Mouse (Mus musculus): ENCODE measurements around the gene Cdk4. TPM values are rescaled to one million over a fixed set of nuclear protein-coding genes. Genes with fewer than 3 reads are reported as not detected.

The Cdk4 gene
- polyA plus RNA-seq, 1 experiment: 148 TPM

DNA sequence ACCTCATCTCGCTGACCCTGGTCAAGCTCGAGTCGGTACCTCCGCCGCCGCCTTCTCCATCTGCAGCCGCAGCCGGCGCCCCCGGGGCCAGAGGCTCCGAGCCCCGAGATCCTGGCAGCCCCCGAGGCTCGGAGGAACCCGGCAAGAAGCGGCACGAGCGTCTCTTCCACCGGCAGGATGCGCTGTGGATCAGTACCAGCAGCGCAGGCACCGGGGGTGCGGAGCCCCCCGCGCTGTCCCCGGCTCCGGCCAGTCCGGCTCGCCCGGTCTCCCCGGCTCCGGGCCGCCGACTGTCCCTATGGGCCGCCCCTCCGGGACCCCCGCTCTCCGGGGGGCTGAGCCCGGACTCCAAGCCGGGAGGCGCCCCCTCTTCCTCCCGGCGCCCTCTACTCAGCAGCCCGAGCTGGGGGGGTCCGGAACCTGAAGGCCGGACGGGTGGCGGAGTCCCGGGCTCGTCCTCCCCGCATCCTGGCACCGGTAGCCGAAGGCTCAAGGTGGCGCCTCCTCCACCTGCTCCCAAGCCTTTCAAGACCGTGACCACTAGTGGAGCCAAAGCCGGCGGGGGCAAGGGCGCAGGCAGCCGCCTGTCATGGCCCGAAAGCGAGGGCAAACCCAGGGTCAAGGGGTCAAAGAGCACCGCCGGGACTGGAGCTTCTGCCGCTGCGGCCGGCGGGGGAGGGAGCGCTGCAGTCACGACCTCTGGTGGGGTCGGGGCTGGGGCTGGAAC is 16.5 kb downstream of the Cdk4 start:
- Histone ChIP-seq H3K4me3 (replicated peaks; ENCODE audit: control insufficient read depth, low read depth, low read length) (no peak overlapping the region), H3K27ac (ENCODE audit: control insufficient read depth, insufficient read depth, low read depth, low read length, poor library complexity) (no peak overlapping the region), H3K4me1 (ENCODE audit: control insufficient read depth, insufficient read depth, low read length) (no peaks in the 10 kb centered on the region; the same call in 1 of the 2 replicates)
- TF ChIP-seq CTCF (IDR thresholded peaks at IDR 0.05; ENCODE audit: control insufficient read depth, insufficient read depth, low read length): no peak
- TF ChIP-seq POLR2A (IDR thresholded peaks at IDR 0.05; ENCODE audit: borderline replicate concordance, control insufficient read depth, low read depth, low read length): no peak
- whole genome bisulfite sequencing: 89% methylated on average over 63 of the region's 70 CpGs

DNA sequence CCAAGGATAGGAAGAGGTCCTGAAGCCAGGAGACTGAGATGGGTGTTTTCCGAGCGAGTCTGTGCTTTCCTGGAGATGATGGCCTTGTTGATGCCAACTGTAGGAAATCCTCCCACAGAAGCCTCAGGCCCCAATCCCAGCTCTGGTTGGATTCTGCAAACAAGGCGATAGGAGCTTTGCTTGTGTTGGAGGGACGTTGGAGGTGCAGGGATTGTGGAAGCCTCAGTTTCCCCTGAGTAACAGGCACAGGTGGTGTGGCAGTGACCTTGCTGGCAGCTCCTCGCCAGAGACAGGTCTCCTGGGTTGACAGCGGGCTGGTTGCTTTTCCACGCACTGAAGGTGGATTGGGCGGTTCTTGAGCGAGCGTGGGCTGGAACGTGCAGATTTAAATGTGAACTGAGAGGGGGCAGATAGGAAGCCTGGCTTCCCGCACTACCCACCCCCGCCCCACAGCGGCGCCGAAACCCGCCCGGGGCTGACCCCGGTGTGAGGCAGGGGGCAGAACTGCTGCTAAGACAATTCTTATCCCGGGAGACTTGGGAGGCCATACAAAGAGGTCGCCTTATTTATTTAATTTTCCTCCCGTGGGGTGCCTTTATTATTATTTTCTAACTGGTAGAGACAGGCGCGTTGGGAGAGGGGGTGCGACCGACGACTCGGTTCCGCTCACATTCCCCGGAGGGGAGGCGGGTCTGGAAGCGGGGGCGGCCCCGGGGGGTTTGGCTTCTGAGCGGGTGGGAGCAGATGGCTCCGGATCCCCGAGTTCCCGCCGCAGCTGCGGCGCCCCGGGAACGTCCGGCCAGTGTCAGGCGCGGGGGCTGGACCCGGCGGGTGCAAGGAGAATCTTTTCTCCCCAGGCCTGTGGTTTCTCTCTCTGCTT is 17.8 kb downstream of the Cdk4 start:
- Histone ChIP-seq H3K4me3 (replicated peaks; ENCODE audit: control insufficient read depth, low read depth, low read length) (no peak overlapping the region), H3K27ac (ENCODE audit: control insufficient read depth, insufficient read depth, low read depth, low read length, poor library complexity) (no peak overlapping the region), H3K4me1 (ENCODE audit: control insufficient read depth, insufficient read depth, low read length) (no peaks in the 10 kb centered on the region; the same call in 1 of the 2 replicates)
- 85% methylated on average over 48 of the region's 48 CpGs for WGBS
- TF ChIP-seq CTCF (IDR thresholded peaks at IDR 0.05; ENCODE audit: control insufficient read depth, insufficient read depth, low read length) (no peak), POLR2A (IDR thresholded peaks at IDR 0.05; ENCODE audit: borderline replicate concordance, control insufficient read depth, low read depth, low read length) (no peak)

DNA sequence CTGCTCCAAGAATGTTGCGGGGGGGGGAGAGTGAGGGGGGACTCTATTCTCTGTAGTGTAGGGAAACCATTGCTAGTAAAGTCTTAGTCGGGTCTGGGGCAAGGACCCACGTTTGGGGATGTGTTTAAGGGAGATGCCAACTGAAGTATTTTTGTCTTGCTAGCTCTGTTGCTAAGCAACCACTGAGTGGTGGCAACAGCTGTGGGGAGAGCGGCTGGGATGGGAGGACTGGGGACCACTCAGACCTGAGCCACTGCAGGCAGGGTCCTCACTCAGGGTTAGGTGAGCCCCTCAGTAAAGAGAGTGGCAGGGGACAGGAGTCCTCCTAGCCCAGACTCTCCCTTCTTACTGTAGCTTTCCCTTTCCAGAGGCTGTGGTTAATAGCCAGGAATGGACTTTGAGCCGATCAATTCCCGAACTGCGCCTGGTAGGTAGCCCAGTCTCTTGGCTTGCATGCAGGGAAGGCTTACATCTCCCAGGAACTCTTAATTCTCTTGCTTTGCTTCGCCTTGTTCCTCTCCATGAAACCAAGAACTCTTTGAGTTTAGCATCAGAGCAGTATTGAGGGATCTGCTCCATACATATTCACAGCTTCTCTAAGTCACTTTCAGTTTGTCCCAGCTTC is 18.8 kb downstream of the Cdk4 start:
- Histone ChIP-seq H3K4me1 (ENCODE audit: control insufficient read depth, insufficient read depth, low read length) (no peaks in the 10 kb centered on the region), H3K27ac (ENCODE audit: control insufficient read depth, insufficient read depth, low read depth, low read length, poor library complexity) (no peak overlapping the region), H3K4me3 (replicated peaks; ENCODE audit: control insufficient read depth, low read depth, low read length) (no peak overlapping the region)
- 69% methylated on average over 8 of the region's 8 CpGs for WGBS
- TF ChIP-seq CTCF (IDR thresholded peaks at IDR 0.05; ENCODE audit: control insufficient read depth, insufficient read depth, low read length) (no peak), POLR2A (IDR thresholded peaks at IDR 0.05; ENCODE audit: borderline replicate concordance, control insufficient read depth, low read depth, low read length) (no peak)

DNA sequence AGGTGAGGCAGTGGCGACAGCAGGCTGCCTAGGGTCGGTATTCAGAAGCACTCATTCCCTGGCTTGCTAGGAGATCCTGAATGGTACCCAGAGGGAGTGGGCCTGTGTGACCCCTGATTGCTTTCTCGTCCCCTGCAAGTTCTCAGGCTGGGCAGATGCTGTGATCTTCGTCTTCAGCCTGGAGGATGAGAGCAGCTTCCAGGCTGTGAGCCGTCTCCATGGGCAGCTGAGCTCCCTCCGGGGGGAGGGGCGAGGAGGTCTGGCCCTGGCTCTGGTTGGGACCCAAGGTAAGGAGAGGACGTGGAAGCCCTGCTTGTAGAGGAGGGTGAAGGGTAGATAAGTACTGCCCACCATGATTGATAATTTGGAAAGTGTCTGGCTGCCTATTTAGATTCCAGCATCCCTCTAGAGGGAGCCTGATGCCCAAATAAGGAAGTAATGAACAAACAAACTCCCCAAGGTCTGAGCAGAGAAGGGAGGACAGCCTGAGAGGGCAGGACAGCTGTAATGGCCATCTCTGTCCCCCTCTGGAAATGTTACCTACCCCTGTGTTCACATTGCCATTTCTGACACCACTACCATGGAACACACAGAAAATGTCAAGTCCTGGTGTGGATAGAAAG is 20.1 kb downstream of the Cdk4 start:
- Histone ChIP-seq H3K4me1 (ENCODE audit: control insufficient read depth, insufficient read depth, low read length) (no peaks in the 10 kb centered on the region), H3K27ac (ENCODE audit: control insufficient read depth, insufficient read depth, low read depth, low read length, poor library complexity) (no peak overlapping the region), H3K4me3 (replicated peaks; ENCODE audit: control insufficient read depth, low read depth, low read length) (no peak overlapping the region)
- no peak for TF ChIP-seq CTCF (IDR thresholded peaks at IDR 0.05; ENCODE audit: control insufficient read depth, insufficient read depth, low read length)
- no peak for TF ChIP-seq POLR2A (IDR thresholded peaks at IDR 0.05; ENCODE audit: borderline replicate concordance, control insufficient read depth, low read depth, low read length)
- WGBS: 84% methylated on average over 8 of the region's 8 CpGs

DNA sequence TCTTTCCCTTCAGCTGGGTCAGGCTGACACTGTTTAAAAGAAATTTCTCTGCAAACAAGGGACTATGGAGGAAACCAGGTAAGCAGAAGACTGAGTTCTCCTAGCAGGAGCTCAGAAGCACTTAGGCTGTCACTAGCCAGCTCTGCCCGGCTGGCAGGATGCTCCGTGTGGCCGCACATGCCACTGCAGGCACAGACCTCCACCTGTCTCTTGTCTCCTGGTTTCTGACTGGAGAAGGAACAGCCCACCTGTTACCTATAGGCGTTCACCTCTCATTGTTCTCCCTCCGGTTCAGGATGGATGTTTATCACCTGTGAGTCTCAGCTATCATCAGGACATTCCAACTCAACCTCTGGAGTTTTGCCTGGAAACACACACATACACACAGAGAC is 20.6 kb downstream of the Cdk4 start:
- no peak for TF ChIP-seq CTCF (IDR thresholded peaks at IDR 0.05; ENCODE audit: control insufficient read depth, insufficient read depth, low read length)
- no peak for TF ChIP-seq POLR2A (IDR thresholded peaks at IDR 0.05; ENCODE audit: borderline replicate concordance, control insufficient read depth, low read depth, low read length)
- Histone ChIP-seq H3K4me1 (ENCODE audit: control insufficient read depth, insufficient read depth, low read length) (no peaks in the 10 kb centered on the region), H3K4me3 (replicated peaks; ENCODE audit: control insufficient read depth, low read depth, low read length) (no peak overlapping the region), H3K27ac (ENCODE audit: control insufficient read depth, insufficient read depth, low read depth, low read length, poor library complexity) (no peak overlapping the region)
- WGBS: 87% methylated on average over 5 of the region's 5 CpGs

DNA sequence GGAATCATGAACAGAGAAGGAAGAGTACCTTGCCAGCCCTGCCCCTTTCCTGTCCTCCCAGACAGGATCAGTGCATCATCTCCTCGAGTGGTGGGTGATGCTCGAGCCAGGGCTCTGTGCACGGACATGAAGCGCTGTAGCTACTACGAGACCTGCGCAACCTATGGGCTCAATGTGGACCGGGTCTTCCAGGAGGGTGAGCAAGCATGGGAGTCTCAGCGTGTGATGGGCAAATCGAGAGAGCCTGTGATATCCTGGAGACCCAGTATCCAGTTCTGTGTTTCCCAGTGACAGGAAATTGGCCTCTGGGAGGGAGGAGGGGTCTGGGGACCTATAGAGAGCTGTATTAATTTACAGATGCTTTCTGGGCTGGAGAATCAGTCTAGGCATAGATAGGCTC is 21.7 kb downstream of the Cdk4 start:
- H3K27ac ChIP-seq (ENCODE audit: control insufficient read depth, insufficient read depth, low read depth, low read length, poor library complexity): no peak overlapping the region
- H3K4me3 ChIP-seq (replicated peaks; ENCODE audit: control insufficient read depth, low read depth, low read length): no peak overlapping the region
- H3K4me1 ChIP-seq (ENCODE audit: control insufficient read depth, insufficient read depth, low read length): no peaks in the 10 kb centered on the region
- 91% methylated on average over 9 of the region's 9 CpGs for WGBS
- TF ChIP-seq POLR2A (IDR thresholded peaks at IDR 0.05; ENCODE audit: borderline replicate concordance, control insufficient read depth, low read depth, low read length) (no peak), CTCF (IDR thresholded peaks at IDR 0.05; ENCODE audit: control insufficient read depth, insufficient read depth, low read length) (no peak)

DNA sequence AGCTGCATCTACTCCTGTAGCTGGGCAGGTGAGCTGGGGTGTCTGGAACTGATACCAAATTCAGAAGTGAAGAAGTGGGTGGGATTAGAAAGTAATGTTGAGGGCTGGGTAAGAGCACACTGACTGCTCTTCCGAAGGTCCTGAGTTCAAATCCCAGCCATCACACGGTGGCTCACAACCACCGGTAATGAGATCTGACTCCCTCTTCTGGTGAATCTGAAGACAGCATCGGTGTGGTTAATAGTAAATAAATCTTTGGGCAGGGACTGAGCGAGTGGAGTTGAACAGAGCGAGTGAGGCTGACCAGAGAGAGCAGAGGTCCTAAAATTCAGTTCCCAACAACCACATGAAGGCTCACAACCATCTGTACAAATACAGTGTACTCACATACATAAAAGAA is 22.3 kb downstream of the Cdk4 start:
- H3K27ac ChIP-seq (ENCODE audit: control insufficient read depth, insufficient read depth, low read depth, low read length, poor library complexity): no peak overlapping the region
- WGBS: 84% methylated on average over 6 of the region's 6 CpGs
- no peak for TF ChIP-seq POLR2A (IDR thresholded peaks at IDR 0.05; ENCODE audit: borderline replicate concordance, control insufficient read depth, low read depth, low read length)
- no peak for TF ChIP-seq CTCF (IDR thresholded peaks at IDR 0.05; ENCODE audit: control insufficient read depth, insufficient read depth, low read length)
- H3K4me1 ChIP-seq (ENCODE audit: control insufficient read depth, insufficient read depth, low read length): no peaks in the 10 kb centered on the region
- no peak overlapping the region for H3K4me3 ChIP-seq (replicated peaks; ENCODE audit: control insufficient read depth, low read depth, low read length)

All from bone marrow, adult 2 months (tissue).